Comparison of ENCODE assay signal across 29 mouse cellular contexts in genomic region chr2:78625264-78625663, GRCm38 (mm10).
"Had no signal": no experiment of that assay in that cellular context is flagged by ENCODE, and none has a peak within 500 bp of the region (broad histone marks: within the 10 kb centered on the region; RNA-seq: fewer than 3 reads in every experiment).

No protein-coding gene starts in this region.

- DNase-seq: cerebellum, adult 2 months; cerebellum, adult 8-10 months; cerebellum, adult 9-10 months; cerebellum, adult 9-11 months; cerebellum, postnatal 10 days; cerebellum, postnatal 14 days; cerebellum, postnatal 25 days; cerebellum, postnatal 36 days; embryo, embryonic 11 days; forebrain, postnatal 0 days; gastrocnemius, adult 2 months; gastrocnemius, postnatal 10 days; gastrocnemius, postnatal 14 days; gastrocnemius, postnatal 25 days; gastrocnemius, postnatal 36 days; heart, adult 11 months; heart, adult 18-20 months; heart, adult 2 months had no signal

- ATAC-seq: forebrain, embryonic 13.5 days; forebrain, embryonic 14.5 days; forebrain, embryonic 15.5 days; forebrain, embryonic 16.5 days; forebrain, postnatal 0 days had no signal

- H3K27ac ChIP-seq: embryonic facial prominence, embryonic 10.5 days; embryonic facial prominence, embryonic 12.5 days; embryonic facial prominence, embryonic 13.5 days; embryonic facial prominence, embryonic 15.5 days; forebrain, embryonic 10.5 days; forebrain, embryonic 12.5 days; forebrain, embryonic 13.5 days; forebrain, embryonic 15.5 days; gastrocnemius, adult 2 months; heart, adult 2 months had no signal

- H3K4me3 ChIP-seq: embryonic facial prominence, embryonic 10.5 days; embryonic facial prominence, embryonic 12.5 days; embryonic facial prominence, embryonic 13.5 days; embryonic facial prominence, embryonic 15.5 days; erythroblast, embryonic 14.5 days; forebrain, embryonic 10.5 days; forebrain, embryonic 12.5 days; forebrain, embryonic 13.5 days; forebrain, embryonic 15.5 days; gastrocnemius, adult 2 months; heart, adult 2 months had no signal
